Mouse (Mus musculus) hematopoietic stem cell, adult 5-6 weeks (primary cell): ENCODE data around the gene Styx. TPM values are rescaled to one million over a fixed set of nuclear protein-coding genes. Genes with fewer than 3 reads are reported as not detected.

ENCODE experiments used
- ATAC-seq, 2 experiments: fragments of 125-278 bp in 1 of 2; replicated peaks in 1 of 2; 2 replicates each; pipeline ENCODE4 v1.8.0; 2016 to 2017; ENCODE audit warnings: inconsistent platforms in 2 of 2, mild to moderate bottlenecking in 2 of 2, moderate number of reproducible peaks in 2 of 2, low read depth in 1 of 2, moderate TSS enrichment in 1 of 2; ENCODE audit not compliant: low FRiP score in 2 of 2, poor library complexity in 2 of 2, severe bottlenecking in 2 of 2, insufficient read depth in 1 of 2, low TSS enrichment in 1 of 2
- total RNA-seq: library from RNA; stranded (forward); fragments of 172-1452, 232-1000 nt; gene quantifications from 2 replicates; pipeline ENCODE4 v1.2.3, GENCODE M21; 2017

The Styx gene
- total RNA-seq, 1 experiment from 2014 or later, result 30.4 TPM

DNA sequence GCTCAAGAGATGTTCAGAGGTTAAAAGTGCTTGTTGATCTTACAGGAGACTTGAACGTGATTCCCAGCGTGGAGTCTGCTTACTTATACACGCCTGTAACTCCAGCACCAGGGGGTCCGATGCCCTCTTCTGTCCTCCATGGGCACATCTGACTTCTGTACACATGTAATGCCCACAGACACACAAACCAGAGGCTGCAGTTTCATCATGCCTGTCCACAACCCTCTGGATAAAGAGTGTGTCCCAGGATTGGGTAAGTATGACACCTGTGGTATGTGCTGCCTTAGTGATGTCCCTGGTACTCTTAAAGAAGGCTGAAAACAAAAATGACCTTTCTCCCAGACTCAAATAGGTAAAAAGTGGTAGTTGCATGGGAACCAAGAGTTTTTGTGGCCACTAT lies 68.4 kb downstream of the Styx start:
- ATAC-seq, result no peak

GRCm38 (mm10) chr14:45422371-45422770 lies 71.5 kb downstream of the Styx start:
- ATAC-seq, result no peak

GRCm38 (mm10) chr14:45423220-45423619 lies 72.3 kb downstream of the Styx start:
- peak; percentile 53 to 66; a peak in 2 of 4 replicates for ATAC-seq

- ATAC-seq, result no peak
Measured at GRCm38 (mm10) chr14:45430066-45430842, 79.4 kb downstream of the Styx start.

DNA sequence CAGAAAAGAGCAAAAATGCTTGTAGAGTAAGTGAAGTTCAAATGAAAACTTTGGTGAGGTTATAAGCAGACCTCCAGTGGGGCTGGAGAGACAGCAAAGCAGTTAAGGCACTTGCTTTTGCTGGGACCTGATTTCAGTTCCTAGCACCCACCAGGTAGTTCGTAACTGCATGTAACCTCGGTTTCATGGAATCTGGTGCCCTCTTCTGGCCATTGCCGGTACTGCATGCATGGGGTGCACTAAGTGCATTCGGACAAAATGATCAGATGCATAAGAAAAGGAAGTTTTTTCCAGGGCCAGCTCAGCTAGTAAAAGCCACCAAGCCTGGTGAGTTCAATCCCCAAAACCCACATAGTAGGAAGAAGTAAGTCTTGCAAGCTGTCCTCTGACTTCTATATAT lies 81.1 kb downstream of the Styx start:
- no peak for ATAC-seq

- ATAC-seq, result no peak
Measured at GRCm38 (mm10) chr14:45434220-45434619, 83.3 kb downstream of the Styx start.

DNA sequence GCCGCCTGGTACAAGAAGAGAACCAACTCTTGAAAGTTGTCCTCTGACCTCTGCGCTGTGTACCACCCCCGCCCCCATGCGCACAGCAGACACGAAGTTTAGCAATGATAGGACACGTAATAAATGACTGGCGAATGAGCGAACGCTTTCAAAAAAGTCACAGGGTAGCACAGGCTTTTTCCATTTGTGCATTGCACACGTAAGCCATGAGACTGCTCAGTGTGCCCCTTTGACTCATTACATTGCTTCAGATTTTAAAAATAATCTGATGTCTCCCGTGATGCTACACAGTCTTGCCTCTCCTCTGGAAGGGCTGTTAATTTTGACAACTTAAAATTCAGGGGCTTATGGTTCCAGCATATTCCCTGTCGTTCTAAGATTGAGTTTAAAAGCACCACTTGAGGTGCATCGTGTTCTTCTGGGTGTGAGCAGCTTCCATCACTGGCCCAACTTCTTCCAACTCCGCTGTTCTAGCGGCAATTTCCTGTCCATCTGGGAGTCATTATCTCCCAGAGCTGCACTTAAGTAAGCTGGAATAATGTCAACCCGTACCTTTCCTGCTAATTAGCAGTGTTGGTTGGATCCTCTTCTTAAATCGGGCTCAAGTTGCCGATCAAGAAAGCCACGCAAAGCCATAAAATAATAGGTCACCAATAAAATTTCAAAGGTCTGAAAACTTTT lies 87.5 kb downstream of the Styx start:
- ATAC-seq, result no peak

GRCm38 (mm10) chr14:45438931-45439275 lies 88.0 kb downstream of the Styx start:
- no peak for ATAC-seq

GRCm38 (mm10) chr14:45439387-45439786 lies 88.5 kb downstream of the Styx start:
- ATAC-seq, result no peak

DNA sequence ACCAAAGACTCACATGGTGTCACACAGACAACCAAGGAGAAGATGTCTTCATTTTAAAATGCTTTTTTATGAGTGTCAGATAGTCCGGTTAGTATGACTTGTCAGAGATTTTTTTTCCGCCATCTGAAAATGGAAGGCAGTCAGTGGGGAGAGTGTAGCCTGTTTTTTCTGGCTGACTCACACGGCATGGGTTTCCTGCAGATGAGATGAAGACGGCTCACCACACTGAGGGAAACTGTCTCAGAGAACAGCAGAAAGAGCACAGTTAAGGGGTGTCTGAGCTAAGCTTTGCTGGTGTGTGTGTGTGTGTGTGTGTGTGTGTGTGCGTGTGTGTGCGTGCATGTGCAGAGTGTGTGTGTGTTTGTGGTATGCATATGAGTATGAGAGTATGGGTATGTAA lies 90.4 kb downstream of the Styx start:
- ATAC-seq, result no peak

DNA sequence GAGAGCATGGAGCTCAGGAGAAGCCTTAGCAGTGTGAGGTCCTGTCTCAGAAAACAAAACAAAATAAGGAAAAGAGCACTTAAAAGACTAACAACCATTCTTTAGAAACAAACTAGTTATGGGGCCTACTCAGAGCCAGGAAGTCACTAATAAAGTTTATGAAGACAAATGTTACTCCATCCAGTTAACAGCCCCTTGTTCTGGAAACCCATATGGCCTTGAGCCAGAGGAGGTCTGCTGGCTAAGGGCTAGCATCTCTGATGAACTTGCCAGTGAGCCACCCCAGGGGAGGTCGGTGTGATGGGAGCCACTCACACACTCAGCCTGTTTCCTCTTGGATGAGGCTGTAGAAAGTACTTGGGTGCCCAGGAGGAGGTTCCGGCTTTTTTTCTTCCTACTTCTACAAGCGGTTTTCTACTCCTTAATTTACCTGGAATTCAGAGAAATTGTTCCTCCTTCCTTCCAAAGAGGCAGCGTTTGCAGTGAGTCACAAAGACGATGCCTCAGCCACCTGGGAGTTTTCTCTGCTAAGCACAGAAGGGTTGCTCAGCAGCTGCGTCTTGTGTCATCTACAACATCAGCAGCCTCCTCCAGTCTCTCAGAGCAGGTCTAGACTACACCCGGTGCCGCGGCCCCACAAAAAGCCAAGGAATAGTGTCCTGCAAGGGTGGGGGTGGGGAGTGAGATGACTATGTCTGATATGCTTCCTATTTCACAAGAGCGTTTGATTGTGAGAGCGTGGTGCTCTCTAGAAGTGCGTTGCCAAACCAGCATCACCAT lies 92.1 kb downstream of the Styx start:
- ATAC-seq, result no peak

DNA sequence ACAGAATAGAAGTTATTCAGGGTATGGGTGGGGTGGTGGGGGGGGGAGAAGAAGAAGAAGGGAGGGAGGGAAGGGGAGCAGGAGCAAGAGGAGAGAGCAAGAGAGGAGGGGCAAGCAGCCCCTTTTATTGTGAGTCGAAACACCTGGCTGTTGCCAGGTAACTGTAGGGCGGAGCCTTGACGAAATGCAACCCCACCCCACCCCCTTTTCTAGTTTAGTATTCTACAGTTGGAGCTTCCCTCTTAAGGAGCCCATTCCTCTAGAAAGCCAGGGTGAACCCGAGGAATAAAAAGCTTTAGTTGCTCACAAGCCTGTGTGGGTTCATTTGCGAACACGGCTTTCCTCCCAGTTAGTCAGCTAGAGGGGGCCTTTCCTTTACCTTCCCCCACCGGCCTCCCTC lies 94.0 kb downstream of the Styx start:
- ATAC-seq, result no peak

DNA sequence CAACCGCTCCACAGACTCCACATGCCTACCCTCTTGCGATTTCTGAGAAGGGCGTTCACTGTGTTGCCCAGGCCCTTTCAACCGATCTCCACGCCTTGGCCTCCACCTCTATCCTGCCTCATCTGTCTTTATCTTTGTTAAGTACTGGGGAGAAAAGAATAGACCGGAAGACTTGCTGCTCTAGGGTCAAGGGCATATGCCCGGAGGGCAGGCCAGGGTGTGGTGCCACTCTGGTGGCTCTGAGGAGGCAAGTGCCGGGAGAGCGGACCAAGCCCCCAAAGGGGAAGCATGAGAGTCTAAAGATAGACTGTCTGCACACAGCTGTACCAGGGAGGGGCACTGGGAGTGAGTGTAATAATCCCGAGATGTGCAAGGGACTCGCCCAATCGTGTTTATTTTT lies 94.6 kb downstream of the Styx start:
- ATAC-seq, result no peak

DNA sequence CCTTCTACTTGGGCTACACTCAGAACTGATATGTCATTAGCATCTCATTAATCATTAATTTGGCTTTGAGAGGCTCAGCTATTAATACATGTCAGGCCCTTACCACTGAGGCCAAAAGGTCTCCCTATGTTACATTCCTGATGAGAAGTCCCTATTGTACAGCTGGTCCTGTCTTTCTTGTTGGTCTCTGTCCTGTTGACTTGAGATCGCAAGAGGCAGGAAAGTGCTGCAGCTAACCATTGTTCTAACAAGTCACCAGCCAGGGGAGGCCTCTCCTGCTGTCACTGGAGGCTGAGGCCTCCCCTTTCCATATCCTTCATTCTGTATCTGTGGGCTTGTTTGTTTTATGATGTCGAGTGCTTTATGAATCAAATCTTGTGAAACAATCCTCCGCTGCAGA lies 95.9 kb downstream of the Styx start:
- no peak for ATAC-seq

DNA sequence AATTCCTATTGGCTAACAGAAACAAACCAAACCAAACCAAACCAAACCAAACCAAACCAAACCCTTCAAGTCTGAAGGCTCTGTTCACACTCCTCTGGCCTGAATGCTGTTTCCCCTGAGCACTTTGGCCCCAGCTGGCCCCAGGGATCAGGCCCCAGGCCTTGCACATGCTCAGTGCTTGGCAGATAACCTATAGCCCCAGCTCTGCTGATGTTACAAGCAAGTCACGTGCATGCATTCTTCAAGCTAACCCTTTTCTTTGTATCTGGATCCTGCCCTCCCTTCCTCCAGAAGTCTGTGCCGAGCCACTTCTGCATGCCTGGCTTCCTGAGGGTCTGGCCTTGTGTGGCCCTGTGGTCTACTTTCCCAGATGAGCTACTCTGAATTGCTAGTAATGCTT lies 100.2 kb downstream of the Styx start:
- no peak; a peak in 1 of 4 replicates for ATAC-seq

GRCm38 (mm10) chr14:45452148-45452547 lies 101.3 kb downstream of the Styx start:
- ATAC-seq, result no peak

GRCm38 (mm10) chr14:45452861-45453512 lies 102.1 kb downstream of the Styx start:
- ATAC-seq, result no peak
